Mouse (Mus musculus) brain, embryonic 14.5 days (tissue): Measurements from ENCODE around the gene Ang5.

ENCODE experiments used
- CTCF ChIP-seq: fragments of 200-500 bp; IDR thresholded peaks from 2 replicates; pipeline ENCODE4 v1.5.1; 2012; ENCODE audit warnings: inconsistent platforms, mild to moderate bottlenecking, moderate library complexity, borderline replicate concordance; ENCODE audit not compliant: insufficient read depth, insufficient read length; ENCODE audit errors: extremely low read depth
- POLR2A ChIP-seq: fragments of 200-500 bp; IDR thresholded peaks from 2 replicates; pipeline ENCODE4 v1.6.1; 2012; ENCODE audit warnings: mild to moderate bottlenecking, inconsistent platforms, borderline replicate concordance; ENCODE audit not compliant: poor library complexity, insufficient read depth, insufficient read length, severe bottlenecking; ENCODE audit errors: extremely low read depth

DNA sequence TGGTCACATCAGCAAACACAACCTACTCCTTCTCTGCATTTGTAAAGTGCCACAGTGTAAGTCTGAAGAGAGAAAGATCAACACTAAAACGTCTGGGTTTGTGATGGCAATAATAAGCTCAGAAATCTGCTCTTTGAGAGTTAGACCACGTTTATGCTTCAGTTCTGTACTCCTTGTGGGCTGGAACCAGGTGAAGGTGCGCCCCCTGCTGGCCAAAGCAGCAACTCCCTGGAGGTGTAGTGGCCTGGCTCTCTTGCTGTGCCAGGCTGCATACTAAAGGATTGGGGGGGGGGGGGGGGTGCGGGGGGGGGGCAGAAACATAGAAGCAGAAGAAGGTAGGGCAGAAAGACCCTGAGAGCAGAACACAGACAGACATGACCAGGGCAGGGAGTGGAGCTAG lies 27.0 kb downstream of the Ang5 start:
- TF ChIP-seq POLR2A (no peak), CTCF (peak; percentile 68)
